Mouse (Mus musculus) 416B (cell line): ENCODE measurements around the gene Mri1.

ENCODE experiments used
- DNase-seq: peaks from one replicate; pipeline ENCODE4 v3.0.0; 2011; ENCODE audit warnings: low read depth

Gene Mri1

DNA sequence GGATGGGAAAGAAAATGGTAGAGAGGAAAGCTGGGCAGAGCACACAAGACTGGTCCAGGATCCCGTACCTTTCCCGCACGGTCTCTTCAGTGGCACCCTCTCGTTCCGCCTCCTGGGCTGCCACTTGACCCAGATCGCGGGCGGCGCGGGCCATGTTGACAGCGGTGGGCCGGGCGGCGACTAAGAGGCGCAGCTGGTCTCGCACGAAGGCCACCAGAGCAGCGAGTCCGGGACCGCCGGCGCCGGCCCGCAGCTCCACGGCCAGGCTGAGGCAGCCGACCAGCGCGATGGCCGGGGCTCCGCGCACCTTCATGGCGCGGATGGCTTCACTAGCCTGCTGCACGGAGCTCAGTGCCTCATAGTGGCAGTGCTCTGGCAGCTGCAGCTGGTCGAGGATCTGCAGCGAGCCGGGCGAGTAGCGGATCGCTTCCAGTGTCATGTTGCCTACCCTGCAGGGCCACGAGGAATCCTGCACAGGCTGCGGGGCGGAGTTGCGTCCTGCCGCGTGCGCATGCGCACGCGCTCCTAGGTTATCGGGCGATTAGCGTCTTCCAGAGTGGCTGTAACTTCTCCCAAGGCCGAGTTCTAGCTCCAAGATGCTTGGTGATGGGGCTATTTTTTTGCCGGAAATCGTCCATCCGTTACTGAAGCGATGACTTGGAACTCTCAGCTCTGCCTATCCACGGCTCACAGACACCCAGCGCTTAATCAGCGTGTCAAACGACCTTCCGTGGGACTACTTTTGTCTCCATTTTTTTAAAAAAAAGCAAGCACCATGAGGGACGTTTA, at the start of gene Mri1:
TSS of gene Mri1 (minus strand) at position 505 of the 789 bp plus-strand sequence.
- DNase-seq, result peak; percentile 92

GRCm38 (mm10) chr8:84303951-84304350, 46.8 kb upstream of the Mri1 start:
- DNase-seq, result no peak

DNA sequence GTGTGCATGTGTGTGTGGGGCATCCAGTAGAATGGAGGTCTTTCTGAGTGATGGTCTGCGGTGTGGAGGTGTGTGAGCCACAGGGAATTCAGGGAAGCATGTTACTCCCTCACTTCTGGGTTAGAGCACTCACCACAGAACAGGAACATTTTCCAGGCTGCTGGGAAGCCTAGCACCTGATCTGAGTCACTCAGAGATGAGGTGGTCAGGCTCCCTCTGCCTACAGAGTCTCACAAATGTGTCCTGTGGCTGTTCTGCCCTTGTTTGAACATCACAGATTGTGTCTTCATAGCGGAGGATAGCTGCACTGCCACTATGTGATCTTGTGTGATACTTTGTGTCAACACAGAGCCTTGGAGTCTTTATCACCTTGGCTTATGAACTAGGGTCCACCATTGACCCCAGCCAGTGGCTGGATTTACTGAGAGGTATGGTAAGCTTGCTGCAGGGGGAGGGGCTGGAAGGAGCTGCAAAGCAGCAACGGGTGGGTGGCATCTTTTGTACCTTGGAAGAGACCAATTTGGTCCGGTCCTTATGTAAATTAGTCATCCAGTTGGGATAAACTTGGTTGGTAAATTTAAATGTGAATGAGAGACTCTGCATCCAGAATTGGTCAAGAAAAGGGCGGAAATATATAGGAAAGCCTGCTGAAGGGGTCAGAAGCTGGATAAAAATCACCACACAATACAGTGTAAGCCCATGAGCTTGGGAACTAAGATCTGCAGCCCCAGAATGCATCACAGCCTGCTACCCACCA, 40.1 kb upstream of the Mri1 start:
- no peak for DNase-seq

DNA sequence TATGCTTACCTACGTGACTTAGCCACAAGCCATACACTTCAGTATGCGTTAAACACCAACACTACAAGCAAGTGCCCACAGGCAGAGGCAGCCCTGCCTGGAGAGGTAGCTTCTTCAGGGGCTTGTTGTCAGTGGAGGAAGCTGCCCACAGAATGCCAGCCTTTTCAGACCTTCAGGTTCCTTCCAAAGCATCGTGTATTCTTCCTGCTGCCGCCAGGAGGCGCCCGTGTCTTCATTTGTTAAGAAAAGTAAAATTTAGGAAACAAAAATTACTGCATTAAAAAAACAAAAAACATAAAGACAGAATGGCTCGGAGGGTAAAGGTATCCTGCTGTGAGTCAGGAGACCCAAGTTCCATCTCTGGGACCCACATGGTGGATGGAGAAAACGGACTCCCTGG, 34.6 kb upstream of the Mri1 start:
- peak; percentile 78 for DNase-seq

DNA sequence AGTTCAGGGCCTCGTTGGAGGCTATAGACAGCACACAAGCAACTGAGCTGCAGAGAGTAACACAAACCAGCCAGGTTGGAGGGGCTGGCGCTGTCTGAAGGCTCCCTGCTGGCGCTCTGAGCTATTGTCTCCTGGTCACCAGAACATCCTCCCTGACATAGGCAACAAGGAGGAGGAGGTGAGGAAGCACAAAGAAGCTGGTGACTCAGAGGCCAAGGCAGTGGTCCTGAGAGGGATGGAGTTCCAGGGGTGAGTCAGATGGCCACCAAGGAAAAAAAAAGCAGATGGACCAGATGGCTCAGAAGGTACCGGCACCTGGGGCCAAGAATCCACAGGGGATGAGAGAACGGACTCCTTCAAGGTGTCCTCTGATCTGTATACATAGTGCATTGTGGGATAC, 34.0 kb upstream of the Mri1 start:
- no peak for DNase-seq

DNA sequence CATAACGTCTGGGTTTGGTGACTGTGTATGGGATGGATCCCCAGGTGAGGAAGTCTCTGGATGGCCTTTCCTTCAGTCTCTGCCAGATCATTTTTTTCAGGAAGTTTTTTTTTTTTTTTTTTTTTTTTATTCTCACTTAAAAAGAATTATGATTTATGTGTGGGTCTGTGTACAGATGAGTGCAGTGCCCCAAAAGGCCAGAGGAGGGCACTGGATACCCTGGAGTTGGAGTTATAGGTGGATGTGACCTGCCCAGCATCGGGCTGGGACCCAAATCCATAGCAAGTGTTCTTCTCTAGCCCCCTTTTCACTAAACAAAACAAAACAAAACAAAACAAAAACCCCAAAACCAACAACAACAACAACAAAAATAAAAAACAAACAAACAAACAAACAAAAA, 31.8 kb upstream of the Mri1 start:
- DNase-seq, result peak; percentile 55

- DNase-seq, result peak; percentile 91
Observed at GRCm38 (mm10) chr8:84285665-84286064, 28.5 kb upstream of the Mri1 start.

DNA sequence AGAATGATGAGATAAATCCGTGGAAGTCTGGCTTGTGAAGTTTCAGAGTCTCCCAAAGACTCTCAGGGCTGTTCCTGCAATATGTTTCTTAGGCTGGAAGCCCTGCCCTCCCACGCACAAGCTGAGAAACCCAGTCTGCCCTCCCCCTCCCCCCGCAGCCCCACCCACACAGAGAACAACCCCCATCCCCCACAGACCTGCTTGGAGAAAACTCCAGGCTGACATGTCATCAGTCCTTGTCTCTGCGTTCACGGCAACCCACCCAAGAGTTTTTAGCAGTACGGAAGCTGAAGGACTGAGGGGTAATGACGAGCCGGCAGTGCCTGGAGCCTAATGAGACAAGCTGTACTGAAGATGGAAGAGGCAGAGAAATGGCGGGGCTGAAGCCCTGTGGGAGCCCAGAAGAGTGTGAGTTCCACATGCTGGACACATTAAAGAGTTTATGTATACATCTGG, 27.5 kb upstream of the Mri1 start:
- peak; percentile 50 for DNase-seq

DNA sequence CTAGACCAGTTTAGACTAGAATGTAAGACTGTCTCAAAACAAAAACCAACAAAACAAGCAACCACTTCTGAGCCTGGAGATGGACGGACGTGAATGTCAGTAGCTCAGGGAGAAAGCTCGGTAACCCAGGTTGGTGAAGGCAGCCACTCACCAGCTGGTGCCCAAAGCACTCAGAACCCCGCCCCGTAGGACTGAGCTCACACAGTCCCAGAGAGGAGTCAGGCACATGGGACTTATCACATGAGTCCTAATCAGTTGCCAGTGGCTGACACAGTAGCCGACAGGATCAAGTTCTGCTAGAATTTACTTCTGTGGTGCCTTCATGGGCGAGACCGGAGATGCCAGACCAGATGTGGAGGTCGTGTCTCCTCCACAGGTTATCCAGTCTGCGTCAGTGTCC, 23.7 kb upstream of the Mri1 start:
- no peak for DNase-seq

DNA sequence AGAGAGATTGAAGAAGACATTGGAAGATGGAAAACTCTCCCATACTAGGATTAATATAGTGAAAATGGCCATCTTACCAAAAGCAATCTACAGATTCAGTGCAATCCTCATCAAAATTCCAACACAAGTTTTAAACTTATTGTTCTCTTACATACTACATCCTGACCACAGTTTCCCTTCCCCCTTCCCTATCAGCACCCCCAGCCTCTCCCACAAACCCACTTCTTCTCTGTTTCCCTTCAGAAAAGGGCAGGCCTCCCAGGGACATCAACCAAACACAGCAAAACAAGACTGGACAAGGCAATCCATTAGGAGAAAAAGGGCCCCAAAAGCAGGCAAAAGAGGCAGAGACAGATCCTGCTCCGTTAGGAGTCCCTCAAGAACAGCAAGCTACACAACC, 19.3 kb upstream of the Mri1 start:
- peak; percentile 74 for DNase-seq

DNA sequence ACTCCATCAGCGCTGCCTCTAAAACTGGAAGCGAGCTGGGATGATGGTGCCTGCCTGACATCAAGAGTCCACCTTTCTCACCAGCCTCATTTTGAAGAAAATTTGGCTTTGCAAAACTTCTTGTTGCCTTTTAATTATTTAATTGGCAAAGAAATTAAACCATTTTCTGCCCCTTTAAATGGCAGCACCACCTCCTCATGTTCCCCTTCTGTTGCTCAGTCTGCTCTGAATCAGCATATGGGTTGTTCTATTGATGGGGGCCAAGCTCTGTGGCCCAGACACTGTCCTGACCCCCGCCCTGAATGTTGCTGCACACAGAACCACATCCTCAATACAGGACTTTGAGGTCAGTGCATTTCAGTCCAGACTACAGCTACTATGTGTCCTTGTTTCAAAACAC, 16.8 kb upstream of the Mri1 start:
- peak; percentile 47 for DNase-seq

DNA sequence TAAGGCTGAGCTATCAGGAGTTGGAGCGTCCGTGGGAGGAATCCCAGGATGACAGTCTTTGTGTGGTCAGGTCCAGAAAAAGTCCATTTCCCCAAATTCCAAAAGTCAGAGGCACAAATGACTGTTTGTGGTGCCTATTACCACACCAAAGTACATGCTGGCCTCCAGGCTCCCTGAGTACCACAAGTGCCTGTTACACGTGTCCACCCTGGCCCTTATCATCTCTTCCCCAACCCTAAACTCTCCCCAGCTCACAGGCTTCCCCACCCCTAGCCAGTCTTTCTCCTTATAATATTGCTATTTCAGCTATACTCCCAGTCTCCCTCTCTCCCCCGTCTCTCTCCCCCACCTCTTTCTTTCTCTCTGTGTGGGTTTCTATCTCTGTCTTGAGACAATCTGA, 15.2 kb upstream of the Mri1 start:
- DNase-seq, result no peak

DNA sequence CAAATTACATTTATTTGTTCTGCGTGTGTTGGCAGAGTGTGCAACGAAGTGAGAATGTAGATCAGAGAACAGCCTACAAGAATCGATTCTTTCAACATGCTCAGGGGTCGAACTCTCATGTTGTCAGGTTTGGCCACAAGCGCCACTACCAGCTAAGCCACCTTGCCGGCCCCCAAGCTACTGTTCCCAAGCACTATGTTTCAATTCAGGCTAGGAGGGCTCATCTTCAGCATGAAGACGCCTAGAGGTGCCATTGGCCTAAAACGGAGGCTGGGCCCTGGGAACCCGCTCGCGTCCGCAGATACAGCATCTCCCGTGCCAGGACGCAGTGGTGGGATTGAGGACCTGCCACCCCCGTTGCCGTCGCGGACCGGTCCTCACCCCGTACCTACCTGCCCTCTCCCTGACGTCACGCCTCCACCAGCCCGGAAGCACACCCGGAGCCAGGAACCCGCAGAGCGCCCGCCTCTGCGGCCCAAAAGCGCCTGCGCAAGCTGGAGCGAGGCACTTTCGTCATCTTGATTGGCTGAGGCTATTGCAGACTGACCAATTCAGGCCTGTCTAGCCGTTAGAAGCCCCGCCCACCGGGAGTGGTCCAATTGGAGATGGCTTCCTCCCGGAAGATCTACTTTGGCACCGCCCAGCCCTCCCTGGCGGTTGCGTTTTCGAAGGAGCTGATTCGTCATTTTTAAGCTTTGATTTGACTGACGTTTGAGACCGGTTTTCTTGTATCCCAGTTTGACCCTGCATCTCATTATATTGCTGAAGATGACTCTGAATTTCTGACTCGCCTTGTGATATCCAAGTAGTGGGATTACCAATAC, 13.0 kb upstream of the Mri1 start, which contains the start of gene Ccdc130:
TSS of gene Ccdc130 (minus strand) at position 431 of the 824 bp plus-strand sequence.
- DNase-seq, result peak; percentile 100

GRCm38 (mm10) chr8:84261098-84261497, 4.0 kb upstream of the Mri1 start:
- no peak for DNase-seq

DNA sequence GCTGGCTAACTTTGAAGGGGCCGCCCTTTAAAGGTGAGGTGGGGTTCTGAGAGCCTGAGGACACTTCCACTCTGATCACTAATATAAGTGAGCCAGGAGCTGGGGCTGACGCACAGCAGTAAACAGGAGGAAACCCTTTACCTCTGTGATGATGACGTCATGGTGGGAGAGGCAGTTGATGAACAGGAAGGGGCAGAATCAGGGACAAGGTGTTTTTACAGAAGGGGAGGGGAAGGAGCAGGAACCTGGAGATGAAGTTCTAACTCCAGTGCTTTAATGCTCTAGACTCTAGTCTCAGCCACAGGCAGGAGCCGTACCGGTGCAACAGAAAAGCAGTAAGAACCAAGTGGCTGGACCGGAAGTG, 686 bp downstream of the Mri1 start:
- DNase-seq, result peak; percentile 72

- peak; percentile 70 for DNase-seq
Observed at GRCm38 (mm10) chr8:84255858-84256257, 1.3 kb downstream of the Mri1 start.

- peak; percentile 96 for DNase-seq
Observed at GRCm38 (mm10) chr8:84249257-84250170, 7.6 kb downstream of the Mri1 start, which contains the start of gene D8Ertd738e. D8Ertd738e (minus strand) TSS chr8:84249719.

DNA sequence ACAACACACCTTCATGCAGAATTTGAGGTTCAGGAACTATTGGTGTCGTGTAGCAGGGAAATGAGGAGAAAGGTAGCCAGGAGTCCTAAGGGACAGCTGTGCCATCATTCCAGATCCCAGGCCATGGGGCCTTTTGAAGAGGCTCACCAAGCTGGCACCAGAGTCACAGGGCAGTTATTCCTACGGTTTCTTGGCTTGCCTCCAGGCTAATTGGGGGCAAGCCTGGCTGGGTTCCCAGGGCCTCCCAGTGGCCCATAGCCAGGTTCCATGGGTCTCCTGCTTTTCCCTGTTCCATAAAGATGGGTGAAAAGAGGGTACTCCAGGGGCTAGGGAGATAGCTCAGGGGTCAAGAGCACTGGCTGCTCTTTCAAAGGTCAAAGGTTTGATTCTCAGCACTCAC, 15.3 kb downstream of the Mri1 start:
- no peak for DNase-seq

DNA sequence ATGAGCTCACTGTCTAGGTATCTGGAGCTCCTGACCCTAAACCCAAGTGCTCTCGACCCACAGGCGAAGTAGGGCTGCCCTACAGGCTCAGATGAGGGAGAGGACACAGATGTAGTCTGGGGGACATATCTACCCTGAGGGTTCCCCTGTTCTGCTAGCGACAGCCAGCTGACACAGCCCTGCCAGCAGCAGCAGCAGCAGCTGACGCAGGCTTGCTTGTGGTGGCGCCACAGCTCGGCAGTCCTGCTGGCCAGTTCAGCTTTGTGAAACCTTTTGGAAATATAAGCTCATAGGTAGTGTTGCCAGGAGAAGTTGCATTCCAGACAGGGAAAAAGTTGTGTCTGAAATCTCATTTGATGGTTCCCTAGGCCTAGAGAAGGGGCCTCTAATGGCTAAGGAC, 16.0 kb downstream of the Mri1 start:
- no peak for DNase-seq

- no peak for DNase-seq
Observed at GRCm38 (mm10) chr8:84237542-84238229, 19.4 kb downstream of the Mri1 start.
